Mouse (Mus musculus): ENCODE measurements around the gene Tmem86b. TPM values are rescaled to one million over a fixed set of nuclear protein-coding genes. Genes with fewer than 3 reads are reported as not detected.

The Tmem86b gene
- polyA plus RNA-seq, 1 experiment from 2014 or later = 0.63 TPM

- 77% methylated on average over 6 of the region's 6 CpGs for WGBS
- peaks cover 5% of the 10 kb centered on the region for H3K36me3 ChIP-seq (replicated peaks; ENCODE audit: control insufficient read depth, insufficient read depth, low read depth, low read length)
- DNase-seq (ENCODE audit: low spot score) = no peak
Observed at GRCm38 (mm10) chr7:4647291-4647690, 16.1 kb upstream of the Tmem86b start.

GRCm38 (mm10) chr7:4646806-4647205 lies 15.6 kb upstream of the Tmem86b start:
- Histone ChIP-seq H3K9ac (replicated peaks; ENCODE audit: low read length) (no peak overlapping the region), H3K27me3 (ENCODE audit: control insufficient read depth, insufficient read depth, low read length) (no peaks in the 10 kb centered on the region), H3K4me3 (ENCODE audit: low read depth, low read length) (no peak overlapping the region), H3K27ac (replicated peaks; ENCODE audit: low read depth, low read length) (no peak overlapping the region), H3K4me1 (ENCODE audit: control insufficient read depth, insufficient read depth, low read length) (no peaks in the 10 kb centered on the region), H3K4me2 (ENCODE audit: low read depth, low read length) (no peak overlapping the region; the same call in 1 of the 2 replicates), H3K9me3 (replicated peaks; ENCODE audit: control insufficient read depth, low read length) (no peaks in the 10 kb centered on the region), H3K36me3 (replicated peaks; ENCODE audit: control insufficient read depth, insufficient read depth, low read depth, low read length) (peaks cover 5% of the 10 kb centered on the region)
- 84% methylated on average over 3 of the region's 3 CpGs for WGBS
- DNase-seq (ENCODE audit: low spot score) = no peak
- no peak for ATAC-seq (replicated peaks; ENCODE audit: insufficient number of reproducible peaks, low FRiP score, low TSS enrichment, low read depth)

More at GRCm38 (mm10) chr7:4647291-4647690, 16.1 kb upstream of the Tmem86b start:
- Histone ChIP-seq H3K4me2 (ENCODE audit: low read depth, low read length) (no peak overlapping the region), H3K9ac (replicated peaks; ENCODE audit: low read length) (no peak overlapping the region), H3K27ac (replicated peaks; ENCODE audit: low read depth, low read length) (no peak overlapping the region), H3K4me3 (ENCODE audit: low read depth, low read length) (no peak overlapping the region), H3K4me1 (ENCODE audit: control insufficient read depth, insufficient read depth, low read length) (no peaks in the 10 kb centered on the region), H3K9me3 (replicated peaks; ENCODE audit: control insufficient read depth, low read length) (no peaks in the 10 kb centered on the region), H3K27me3 (ENCODE audit: control insufficient read depth, insufficient read depth, low read length) (no peaks in the 10 kb centered on the region)
- ATAC-seq (replicated peaks; ENCODE audit: insufficient number of reproducible peaks, low FRiP score, low TSS enrichment, low read depth) = no peak

- H3K36me3 ChIP-seq (replicated peaks; ENCODE audit: control insufficient read depth, insufficient read depth, low read depth, low read length) = peaks cover 16% of the 10 kb centered on the region
- no peak for DNase-seq (ENCODE audit: low spot score)
- H3K9me3 ChIP-seq (replicated peaks; ENCODE audit: control insufficient read depth, low read length) = no peaks in the 10 kb centered on the region
- no peak overlapping the region for H3K9ac ChIP-seq (replicated peaks; ENCODE audit: low read length)
- ATAC-seq (replicated peaks; ENCODE audit: insufficient number of reproducible peaks, low FRiP score, low TSS enrichment, low read depth) = no peak
- no peak overlapping the region for H3K4me3 ChIP-seq (ENCODE audit: low read depth, low read length)
- WGBS = 84% methylated on average over 6 of the region's 6 CpGs
- no peaks in the 10 kb centered on the region for H3K4me1 ChIP-seq (ENCODE audit: control insufficient read depth, insufficient read depth, low read length)
- no peak overlapping the region for H3K27ac ChIP-seq (replicated peaks; ENCODE audit: low read depth, low read length)
- H3K27me3 ChIP-seq (ENCODE audit: control insufficient read depth, insufficient read depth, low read length) = no peaks in the 10 kb centered on the region
- H3K4me2 ChIP-seq (ENCODE audit: low read depth, low read length) = no peak overlapping the region
Observed at GRCm38 (mm10) chr7:4643225-4643624, 12.0 kb upstream of the Tmem86b start.

- Histone ChIP-seq H3K4me2 (ENCODE audit: low read depth, low read length) (no peak overlapping the region), H3K36me3 (replicated peaks; ENCODE audit: control insufficient read depth, insufficient read depth, low read depth, low read length) (peaks cover 16% of the 10 kb centered on the region), H3K27ac (replicated peaks; ENCODE audit: low read depth, low read length) (no peak overlapping the region), H3K9ac (replicated peaks; ENCODE audit: low read length) (no peak overlapping the region), H3K9me3 (replicated peaks; ENCODE audit: control insufficient read depth, low read length) (no peaks in the 10 kb centered on the region), H3K27me3 (ENCODE audit: control insufficient read depth, insufficient read depth, low read length) (no peaks in the 10 kb centered on the region), H3K4me1 (ENCODE audit: control insufficient read depth, insufficient read depth, low read length) (no peaks in the 10 kb centered on the region), H3K4me3 (ENCODE audit: low read depth, low read length) (no peak overlapping the region)
- no peak for DNase-seq (ENCODE audit: low spot score)
- WGBS = 90% methylated on average over 7 of the region's 7 CpGs
- no peak; the same call in 1 of the 2 replicates for ATAC-seq (replicated peaks; ENCODE audit: insufficient number of reproducible peaks, low FRiP score, low TSS enrichment, low read depth)
Observed at GRCm38 (mm10) chr7:4641956-4642355, 10.7 kb upstream of the Tmem86b start.

- Histone ChIP-seq H3K4me3 (ENCODE audit: low read depth, low read length) (no peak overlapping the region), H3K4me1 (ENCODE audit: control insufficient read depth, insufficient read depth, low read length) (no peaks in the 10 kb centered on the region), H3K27ac (replicated peaks; ENCODE audit: low read depth, low read length) (no peak overlapping the region), H3K27me3 (ENCODE audit: control insufficient read depth, insufficient read depth, low read length) (no peaks in the 10 kb centered on the region), H3K4me2 (ENCODE audit: low read depth, low read length) (no peak overlapping the region), H3K36me3 (replicated peaks; ENCODE audit: control insufficient read depth, insufficient read depth, low read depth, low read length) (peaks cover 16% of the 10 kb centered on the region), H3K9ac (replicated peaks; ENCODE audit: low read length) (no peak overlapping the region), H3K9me3 (replicated peaks; ENCODE audit: control insufficient read depth, low read length) (no peaks in the 10 kb centered on the region)
- DNase-seq (ENCODE audit: low spot score) (no peak), ATAC-seq (replicated peaks; ENCODE audit: insufficient number of reproducible peaks, low FRiP score, low TSS enrichment, low read depth) (no peak)
- WGBS = 74% methylated on average over 11 of the region's 11 CpGs
Observed at GRCm38 (mm10) chr7:4641155-4641554, 9.9 kb upstream of the Tmem86b start.

- no peaks in the 10 kb centered on the region for H3K9me3 ChIP-seq (replicated peaks; ENCODE audit: control insufficient read depth, low read length)
- peaks cover 27% of the 10 kb centered on the region for H3K36me3 ChIP-seq (replicated peaks; ENCODE audit: control insufficient read depth, insufficient read depth, low read depth, low read length)
- 91% methylated on average over 4 of the region's 4 CpGs for WGBS
- ATAC-seq (replicated peaks; ENCODE audit: insufficient number of reproducible peaks, low FRiP score, low TSS enrichment, low read depth) = no peak
- no peak overlapping the region for H3K9ac ChIP-seq (replicated peaks; ENCODE audit: low read length)
- DNase-seq (ENCODE audit: low spot score) = no peak
- H3K4me3 ChIP-seq (ENCODE audit: low read depth, low read length) = no peak overlapping the region
- H3K4me2 ChIP-seq (ENCODE audit: low read depth, low read length) = no peak overlapping the region
- H3K4me1 ChIP-seq (ENCODE audit: control insufficient read depth, insufficient read depth, low read length) = no peaks in the 10 kb centered on the region
- H3K27ac ChIP-seq (replicated peaks; ENCODE audit: low read depth, low read length) = no peak overlapping the region
- no peaks in the 10 kb centered on the region for H3K27me3 ChIP-seq (ENCODE audit: control insufficient read depth, insufficient read depth, low read length)
Observed at GRCm38 (mm10) chr7:4636179-4636578, 5.0 kb upstream of the Tmem86b start.

GRCm38 (mm10) chr7:4630198-4630597 lies 1.0 kb downstream of the Tmem86b start:
- peaks cover 12% of the 10 kb centered on the region for H3K36me3 ChIP-seq (replicated peaks; ENCODE audit: control insufficient read depth, insufficient read depth, low read depth, low read length)
- no peak overlapping the region for H3K4me3 ChIP-seq (ENCODE audit: low read depth, low read length)
- 82% methylated on average over 1 of the region's 1 CpGs for WGBS

GRCm38 (mm10) chr7:4629586-4629985 lies 1.6 kb downstream of the Tmem86b start:
- ATAC-seq (replicated peaks; ENCODE audit: insufficient number of reproducible peaks, low FRiP score, low TSS enrichment, low read depth) (no peak), DNase-seq (ENCODE audit: low spot score) (no peak)
- Histone ChIP-seq H3K27ac (replicated peaks; ENCODE audit: low read depth, low read length) (no peak overlapping the region), H3K9me3 (replicated peaks; ENCODE audit: control insufficient read depth, low read length) (no peaks in the 10 kb centered on the region), H3K36me3 (replicated peaks; ENCODE audit: control insufficient read depth, insufficient read depth, low read depth, low read length) (peaks cover 12% of the 10 kb centered on the region), H3K9ac (replicated peaks; ENCODE audit: low read length) (no peak overlapping the region), H3K4me1 (ENCODE audit: control insufficient read depth, insufficient read depth, low read length) (no peaks in the 10 kb centered on the region), H3K4me3 (ENCODE audit: low read depth, low read length) (no peak overlapping the region), H3K4me2 (ENCODE audit: low read depth, low read length) (no peak overlapping the region), H3K27me3 (ENCODE audit: control insufficient read depth, insufficient read depth, low read length) (no peaks in the 10 kb centered on the region)
- WGBS = 83% methylated on average over 5 of the region's 5 CpGs

More at GRCm38 (mm10) chr7:4630198-4630597, 1.0 kb downstream of the Tmem86b start:
- no peak overlapping the region for H3K27ac ChIP-seq (replicated peaks; ENCODE audit: low read depth, low read length)
- H3K4me1 ChIP-seq (ENCODE audit: control insufficient read depth, insufficient read depth, low read length) = no peaks in the 10 kb centered on the region
- no peaks in the 10 kb centered on the region for H3K9me3 ChIP-seq (replicated peaks; ENCODE audit: control insufficient read depth, low read length)
- H3K4me2 ChIP-seq (ENCODE audit: low read depth, low read length) = no peak overlapping the region
- DNase-seq (ENCODE audit: low spot score) (no peak), ATAC-seq (replicated peaks; ENCODE audit: insufficient number of reproducible peaks, low FRiP score, low TSS enrichment, low read depth) (no peak)
- no peak overlapping the region for H3K9ac ChIP-seq (replicated peaks; ENCODE audit: low read length)
- no peaks in the 10 kb centered on the region for H3K27me3 ChIP-seq (ENCODE audit: control insufficient read depth, insufficient read depth, low read length)
